Mouse (Mus musculus) stomach, embryonic 15.5 days (tissue): ENCODE data around the gene Slc24a5. TPM values are rescaled to one million over a fixed set of nuclear protein-coding genes. Genes with fewer than 3 reads are reported as not detected.
"Not testable (repeated sequence)": the region's sequence is repeated elsewhere in the genome, so short reads cannot be mapped to it uniquely, and the experiment has no call there.

Source experiments
- ATAC-seq: fragments of 200-750 bp; cut with Nextera tagmentation; 2 replicates; pipeline ENCODE4 v1.8.0; 2017; ENCODE audit warnings: low read depth, moderate number of reproducible peaks, moderate TSS enrichment; ENCODE audit not compliant: insufficient read depth, low FRiP score
- H3K27ac ChIP-seq: fragments of 300-500 bp; sonication (generic); 2 replicates; pipeline ENCODE4 v1.5.1; 2015; ENCODE audit warnings: mild to moderate bottlenecking, inconsistent platforms
- H3K27me3 ChIP-seq: fragments of 300-500 bp; sonication (generic); replicated peaks from 2 replicates; pipeline ENCODE4 v1.6.1; 2015; ENCODE audit warnings: inconsistent platforms
- H3K36me3 ChIP-seq: fragments of 300-500 bp; sonication (generic); 2 replicates; pipeline ENCODE4 v1.6.1; 2015; ENCODE audit warnings: inconsistent platforms
- H3K4me1 ChIP-seq: fragments of 300-500 bp; sonication (generic); 2 replicates; pipeline ENCODE4 v1.6.1; 2015; ENCODE audit warnings: inconsistent platforms
- H3K4me2 ChIP-seq: fragments of 300-500 bp; sonication (generic); 2 replicates; pipeline ENCODE4 v1.6.1; 2015; ENCODE audit warnings: mild to moderate bottlenecking, inconsistent platforms
- H3K4me3 ChIP-seq: fragments of 300-500 bp; sonication (generic); replicated peaks from 2 replicates; pipeline ENCODE4 v1.5.1; 2015; ENCODE audit warnings: inconsistent platforms
- H3K9ac ChIP-seq: fragments of 300-500 bp; sonication (generic); 2 replicates; pipeline ENCODE4 v1.6.1; 2015; ENCODE audit warnings: inconsistent platforms
- H3K9me3 ChIP-seq: fragments of 300-500 bp; sonication (generic); 2 replicates; pipeline ENCODE4 v1.6.1; 2016; ENCODE audit warnings: inconsistent platforms
- WGBS: fragments of 180-500 bp; shearing (Covaris S2); methylation state at CpG from one replicate; pipeline ENCODE4 v1.1.7; 2015; 5-methylcytosine and 5-hydroxymethylcytosine counted together
- polyA plus RNA-seq: library from polyadenylated mRNA; unstranded; fragments of >200 nt; fragmentation: Nextera tagmentation; extraction: Ambion mirVana; gene quantifications from 2 replicates; pipeline ENCODE4 v1.2.1, GENCODE M21; 2015

Gene Slc24a5
- polyA plus RNA-seq, 1 experiment from 2014 or later, result 2.9 TPM

DNA sequence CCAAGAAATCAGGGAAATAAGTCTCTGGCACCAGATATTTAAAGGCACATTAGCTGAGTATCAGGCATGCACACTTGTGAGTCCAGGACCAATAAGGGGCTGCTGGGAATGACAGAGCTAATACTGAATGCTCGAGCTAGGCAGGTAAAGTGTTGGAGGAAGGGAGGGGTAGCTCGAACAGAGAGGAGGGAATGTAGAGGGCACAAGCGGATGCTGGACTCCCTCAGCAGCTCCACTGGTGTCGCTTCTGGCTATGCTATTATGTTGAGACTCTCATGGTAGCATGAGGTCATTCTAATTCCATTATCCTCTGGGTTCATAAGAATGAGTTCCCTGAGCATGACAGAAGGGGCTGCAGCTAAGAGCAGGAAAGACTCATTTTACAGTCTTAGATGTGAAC lies 5.0 kb upstream of the Slc24a5 start:
- no peak overlapping the region for H3K4me3 ChIP-seq
- ATAC-seq, result no peak
- no peak overlapping the region for H3K9ac ChIP-seq
- H3K4me2 ChIP-seq, result no peak overlapping the region
- no peaks in the 10 kb centered on the region for H3K36me3 ChIP-seq
- no peaks in the 10 kb centered on the region for H3K27me3 ChIP-seq
- H3K4me1 ChIP-seq, result no peaks in the 10 kb centered on the region
- no peaks in the 10 kb centered on the region for H3K9me3 ChIP-seq
- no peak overlapping the region for H3K27ac ChIP-seq
- 66% methylated on average over 4 of the region's 4 CpGs for WGBS

DNA sequence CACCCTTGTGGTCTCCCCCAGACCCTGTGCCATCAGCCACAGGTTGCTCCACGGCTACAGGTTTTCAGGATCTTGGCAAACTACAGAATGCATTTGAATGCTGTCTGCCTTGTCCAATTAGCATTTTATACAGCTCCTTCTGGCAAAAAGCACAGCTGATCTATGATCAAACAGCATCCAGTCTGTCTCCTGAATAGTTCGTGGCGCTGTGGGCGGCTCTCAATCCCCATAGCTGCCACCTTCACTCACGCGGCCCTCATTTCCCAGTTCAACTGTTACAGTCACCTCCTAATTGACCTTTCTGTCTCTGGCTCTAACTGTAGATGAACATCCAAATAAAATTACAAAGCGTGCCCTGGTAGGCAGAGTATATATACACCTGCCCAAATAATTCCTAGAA lies 551 bp upstream of the Slc24a5 start:
- H3K4me3 ChIP-seq, result no peak overlapping the region
- no peaks in the 10 kb centered on the region for H3K4me1 ChIP-seq
- no peak overlapping the region for H3K4me2 ChIP-seq
- no peak overlapping the region for H3K27ac ChIP-seq
- ATAC-seq, result no peak
- no peaks in the 10 kb centered on the region for H3K27me3 ChIP-seq
- no peaks in the 10 kb centered on the region for H3K9me3 ChIP-seq
- WGBS, result 87% methylated on average over 7 of the region's 7 CpGs
- H3K9ac ChIP-seq, result no peak overlapping the region
- H3K36me3 ChIP-seq, result no peaks in the 10 kb centered on the region

DNA sequence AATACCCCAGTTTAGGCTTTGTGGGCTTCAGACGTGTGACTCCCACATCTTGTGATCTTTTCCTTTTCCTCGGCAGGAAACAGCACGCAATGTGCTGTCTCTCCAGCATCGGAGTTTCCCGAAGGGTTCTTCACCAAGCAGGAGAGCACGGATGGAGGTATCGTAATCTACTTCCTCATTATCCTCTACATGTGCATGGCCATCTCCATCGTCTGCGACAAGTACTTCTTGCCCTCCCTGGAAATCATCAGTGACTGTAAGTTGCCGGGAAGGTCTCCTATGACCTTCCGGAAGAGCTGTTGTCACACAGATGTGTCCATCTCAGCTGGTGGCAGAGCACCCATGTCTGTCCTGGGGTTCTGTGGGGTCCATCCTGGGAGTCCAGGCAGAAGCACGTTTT lies 772 bp downstream of the Slc24a5 start:
- H3K27me3 ChIP-seq, result no peaks in the 10 kb centered on the region
- H3K4me1 ChIP-seq, result no peaks in the 10 kb centered on the region
- H3K27ac ChIP-seq, result no peak overlapping the region
- no peak overlapping the region for H3K9ac ChIP-seq
- no peak for ATAC-seq
- H3K9me3 ChIP-seq, result no peaks in the 10 kb centered on the region
- H3K4me3 ChIP-seq, result no peak overlapping the region
- WGBS, result 85% methylated on average over 12 of the region's 12 CpGs
- no peak overlapping the region for H3K4me2 ChIP-seq
- no peaks in the 10 kb centered on the region for H3K36me3 ChIP-seq

DNA sequence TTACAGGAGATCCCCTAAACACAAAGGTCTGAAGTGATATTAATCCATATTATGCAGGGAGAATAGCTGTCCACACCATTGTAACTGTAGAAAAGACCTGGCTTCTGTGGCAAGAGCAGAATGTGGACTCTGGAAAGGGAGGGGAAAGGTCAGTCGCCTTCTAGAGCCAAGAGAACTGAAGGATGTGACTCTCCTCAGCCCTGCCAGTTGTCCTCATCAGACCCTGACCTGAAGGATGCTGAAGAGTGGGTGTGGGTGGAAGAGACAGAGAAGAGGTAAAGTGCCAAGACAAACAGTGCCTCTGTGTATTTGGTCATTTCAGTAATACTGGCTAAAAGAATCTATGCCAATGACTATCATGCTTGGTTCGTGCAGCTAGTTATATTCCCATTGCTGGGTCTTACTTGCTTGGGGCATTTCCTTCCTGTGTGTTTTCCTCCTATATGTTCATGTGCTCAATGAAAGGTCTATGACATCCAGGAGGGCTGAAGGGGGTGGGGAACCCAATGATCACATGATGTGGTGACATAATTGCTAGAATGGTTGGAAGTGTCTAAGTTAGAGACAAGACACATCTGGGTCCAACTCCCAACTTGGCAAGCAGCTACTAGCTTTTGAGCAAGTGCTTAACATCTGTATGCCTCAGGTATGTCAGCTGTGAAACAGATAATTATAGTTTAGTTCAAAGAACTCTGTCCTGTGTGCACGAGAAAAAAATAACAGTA lies 5.3 kb downstream of the Slc24a5 start:
- H3K27me3 ChIP-seq, result no peaks in the 10 kb centered on the region
- no peak for ATAC-seq

DNA sequence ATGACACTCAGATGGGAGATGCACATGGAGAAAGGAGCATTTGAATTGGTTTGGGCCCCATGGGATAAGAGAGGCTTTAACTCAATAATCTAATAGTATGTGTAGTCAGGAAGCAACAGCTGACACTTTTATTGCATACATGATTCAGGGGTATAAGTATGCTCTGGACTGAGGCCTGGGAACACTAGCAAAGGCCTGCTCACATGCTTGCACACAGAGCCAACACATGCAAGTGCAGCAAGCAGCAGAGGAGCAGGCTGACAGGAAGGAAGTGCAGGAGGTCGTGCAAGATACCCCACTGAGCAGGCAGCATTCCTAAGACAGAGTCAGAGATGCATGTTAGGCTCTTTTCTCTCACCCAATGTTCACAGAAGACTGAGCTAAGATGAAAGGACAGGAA lies 16.0 kb downstream of the Slc24a5 start:
- ATAC-seq, result no peak
- WGBS, result 38% methylated on average over 1 of the region's 1 CpGs

More for the DNA sequence above, 5.3 kb downstream of the Slc24a5 start:
- no peak overlapping the region for H3K4me3 ChIP-seq
- 72% methylated on average over 3 of the region's 3 CpGs for WGBS
- no peak overlapping the region for H3K9ac ChIP-seq
- no peak overlapping the region for H3K27ac ChIP-seq
- H3K4me1 ChIP-seq, result no peaks in the 10 kb centered on the region
- H3K36me3 ChIP-seq, result no peaks in the 10 kb centered on the region
- no peak overlapping the region for H3K4me2 ChIP-seq
- no peaks in the 10 kb centered on the region for H3K9me3 ChIP-seq

DNA sequence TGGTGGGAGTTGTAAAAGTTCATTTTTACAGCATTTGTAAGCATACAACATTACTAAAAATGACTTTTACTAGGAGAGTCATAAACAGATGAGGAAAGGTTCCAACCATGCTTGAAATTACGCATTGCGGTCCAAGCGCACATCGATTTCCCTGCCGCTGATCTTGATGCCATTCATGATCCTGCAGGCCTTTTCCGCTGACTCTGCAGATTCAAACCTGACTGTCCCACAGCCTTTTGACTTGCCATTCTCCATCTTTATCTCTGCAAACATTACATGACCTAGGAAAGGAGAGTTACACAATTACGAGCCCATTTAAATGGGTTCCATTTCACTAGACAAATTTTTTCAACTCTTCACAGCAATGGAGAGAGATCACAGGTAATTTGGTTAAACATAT lies 20.8 kb downstream of the Slc24a5 start:
- H3K36me3 ChIP-seq, result 0 out of 2 replicates have a peak, but pooled peaks cover 3% of the 10 kb centered on the region
- no peak overlapping the region for H3K4me3 ChIP-seq
- no peak overlapping the region for H3K27ac ChIP-seq
- no peaks in the 10 kb centered on the region for H3K9me3 ChIP-seq
- no peak overlapping the region for H3K4me2 ChIP-seq
- H3K27me3 ChIP-seq, result no peaks in the 10 kb centered on the region
- no peaks in the 10 kb centered on the region for H3K4me1 ChIP-seq
- 96% methylated on average over 7 of the region's 7 CpGs for WGBS
- ATAC-seq, result no peak
- no peak overlapping the region for H3K9ac ChIP-seq

More for the DNA sequence above, 16.0 kb downstream of the Slc24a5 start:
- Histone ChIP-seq H3K4me3 (no peak overlapping the region), H3K9ac (no peak overlapping the region), H3K4me2 (no peak overlapping the region), H3K36me3 (no peaks in the 10 kb centered on the region), H3K4me1 (no peaks in the 10 kb centered on the region), H3K27me3 (no peaks in the 10 kb centered on the region), H3K9me3 (no peaks in the 10 kb centered on the region), H3K27ac (no peak overlapping the region)

DNA sequence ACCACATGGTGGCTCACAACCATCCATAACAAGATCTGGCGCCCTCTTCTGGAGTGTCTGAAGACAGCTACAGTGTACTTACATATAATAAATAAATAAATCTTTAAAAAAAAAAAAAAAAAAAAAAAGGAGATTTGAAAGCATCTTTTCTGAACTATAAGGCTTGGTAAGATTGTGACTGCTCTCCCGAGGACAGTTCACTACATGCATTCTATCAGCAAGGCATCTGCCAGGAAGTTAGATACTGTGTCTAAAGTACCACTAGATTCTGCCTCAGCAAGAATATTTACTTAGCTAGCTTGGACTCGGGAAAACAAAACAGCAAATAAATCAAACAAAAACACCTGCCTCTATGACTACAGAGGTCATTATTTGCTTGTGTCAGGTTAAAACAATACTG lies 24.2 kb downstream of the Slc24a5 start:
- H3K9ac ChIP-seq, H3K27me3 ChIP-seq, H3K27ac ChIP-seq, ATAC-seq, H3K4me1 ChIP-seq, H3K9me3 ChIP-seq, H3K4me3 ChIP-seq, H3K4me2 ChIP-seq: not testable (repeated sequence)
- 67% methylated on average over 3 of the region's 3 CpGs for WGBS
- H3K36me3 ChIP-seq, result peaks cover 15% of the 10 kb centered on the region; the same call in 1 of the 2 replicates

DNA sequence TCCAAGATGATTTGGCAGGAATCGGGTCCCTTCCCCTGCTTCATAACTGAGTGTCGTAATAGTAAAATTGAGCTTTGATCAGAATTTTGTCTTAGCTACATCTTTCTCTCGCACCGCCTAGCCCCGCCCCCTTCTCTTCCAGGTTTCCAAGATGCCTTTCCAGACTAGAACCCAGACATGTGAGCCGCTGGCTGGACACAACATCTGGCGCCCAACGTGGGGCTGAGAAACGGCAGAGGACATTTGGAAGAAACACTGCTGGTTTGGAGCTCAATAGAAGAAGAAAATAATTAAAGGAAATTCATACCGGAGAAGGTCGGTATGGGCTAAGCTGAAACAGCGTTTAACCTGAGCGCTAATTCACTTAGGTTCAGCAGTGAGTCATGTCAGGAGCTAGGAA lies 36.6 kb downstream of the Slc24a5 start:
- 96% methylated on average over 13 of the region's 13 CpGs for WGBS
- peaks cover 28% of the 10 kb centered on the region for H3K36me3 ChIP-seq
- H3K9ac ChIP-seq, H3K4me1 ChIP-seq, H3K4me3 ChIP-seq, H3K27ac ChIP-seq, H3K9me3 ChIP-seq, H3K27me3 ChIP-seq, H3K4me2 ChIP-seq, ATAC-seq: not testable (repeated sequence)

DNA sequence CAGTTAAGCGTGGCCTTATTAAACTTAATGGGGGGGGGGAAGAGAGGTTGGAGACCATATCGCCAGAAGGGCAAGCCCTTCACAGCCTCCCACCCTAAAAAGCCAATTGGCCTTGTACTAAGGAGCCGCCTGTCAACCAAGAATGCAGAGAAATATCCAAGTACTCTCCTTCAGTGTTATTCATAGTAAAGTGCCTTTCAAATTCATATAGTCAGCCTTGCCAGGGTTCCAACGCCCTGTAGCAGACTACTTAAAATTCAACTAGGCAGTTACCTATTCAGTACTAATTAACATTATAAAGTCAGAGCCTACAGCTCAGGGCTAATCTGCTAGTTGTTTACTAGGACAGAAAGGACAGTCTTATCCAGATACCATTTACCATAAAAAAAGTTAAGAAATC lies 38.6 kb downstream of the Slc24a5 start:
- not testable (repeated sequence) for H3K9ac ChIP-seq, H3K27ac ChIP-seq, H3K27me3 ChIP-seq, H3K4me1 ChIP-seq, H3K4me2 ChIP-seq, H3K9me3 ChIP-seq, ATAC-seq, H3K4me3 ChIP-seq
- 96% methylated on average over 4 of the region's 4 CpGs for WGBS
- peaks cover 25% of the 10 kb centered on the region for H3K36me3 ChIP-seq

DNA sequence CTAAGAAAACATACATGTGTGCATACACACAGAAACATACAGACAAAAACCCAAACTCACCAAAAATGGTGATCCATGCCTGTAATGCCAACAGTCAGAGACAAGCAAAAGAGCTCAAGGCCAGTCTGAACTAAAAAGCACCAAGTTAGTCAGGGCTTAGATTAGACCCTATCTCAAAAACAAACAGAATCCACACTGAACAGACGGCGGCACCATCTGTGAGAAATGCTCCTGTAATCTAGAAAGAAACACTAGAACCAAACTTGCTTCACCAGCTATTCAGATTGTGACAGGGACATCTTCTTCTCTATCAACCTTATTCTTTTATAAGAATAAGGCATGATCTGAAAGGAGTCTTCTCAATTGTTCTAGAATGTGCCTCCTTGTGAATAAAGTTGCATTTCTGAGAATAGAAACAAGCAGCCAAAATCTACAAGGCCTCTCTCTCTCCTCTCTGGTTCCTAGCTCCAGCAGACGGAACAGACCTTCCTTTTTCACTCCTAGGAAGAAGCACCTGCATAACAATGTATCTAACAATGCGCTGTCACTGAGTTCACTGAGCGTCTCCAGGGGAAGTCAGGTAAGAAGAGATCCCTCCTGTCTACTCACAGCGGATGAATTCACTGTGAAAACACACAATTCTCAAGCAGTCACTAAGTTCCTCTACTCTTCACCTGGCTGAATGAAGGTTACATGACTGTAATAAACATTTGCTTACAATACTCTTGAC lies 51.6 kb downstream of the Slc24a5 start:
- Histone ChIP-seq H3K27me3 (no peaks in the 10 kb centered on the region), H3K4me2 (no peak overlapping the region)
- 77% methylated on average over 6 of the region's 6 CpGs for WGBS

DNA sequence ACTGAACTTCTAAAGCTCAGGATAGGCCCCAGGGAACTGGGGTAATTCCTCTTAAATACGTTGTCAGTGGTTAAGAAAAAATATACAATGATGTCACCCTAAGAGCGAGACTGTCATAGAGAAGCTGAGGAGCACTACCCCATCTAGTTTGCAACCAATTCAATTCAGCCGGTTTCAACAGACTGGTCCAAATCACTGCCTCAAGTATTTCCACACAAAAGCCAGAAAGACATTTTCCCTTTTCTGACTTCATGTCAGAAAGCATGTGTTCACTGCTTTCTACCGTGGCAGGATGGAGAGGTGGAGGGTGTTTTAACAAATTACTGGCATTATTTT lies 54.3 kb downstream of the Slc24a5 start:
- peak overlapping the region; percentile 74 for H3K4me3 ChIP-seq
- peak overlapping the region; percentile 69 for H3K4me2 ChIP-seq
- whole genome bisulfite sequencing, result 7% methylated on average over 4 of the region's 4 CpGs
- 0 out of 2 replicates have a peak, but pooled peaks cover 7% of the 10 kb centered on the region for H3K4me1 ChIP-seq
- no peaks in the 10 kb centered on the region for H3K9me3 ChIP-seq
- H3K9ac ChIP-seq, result peak overlapping the region; percentile 83; the same call in 1 of the 2 replicates
- ATAC-seq, result no peak
- H3K27ac ChIP-seq, result peak overlapping the region; percentile 88; the same call in 1 of the 2 replicates
- no peaks in the 10 kb centered on the region for H3K27me3 ChIP-seq
- no peaks in the 10 kb centered on the region for H3K36me3 ChIP-seq

More for the DNA sequence above, 51.6 kb downstream of the Slc24a5 start:
- H3K4me3 ChIP-seq, result no peak overlapping the region
- H3K4me1 ChIP-seq, result 0 out of 2 replicates have a peak, but pooled peaks cover 7% of the 10 kb centered on the region
- no peak overlapping the region for H3K27ac ChIP-seq
- H3K36me3 ChIP-seq, result no peaks in the 10 kb centered on the region
- no peak for ATAC-seq
- H3K9ac ChIP-seq, result no peak overlapping the region
- no peaks in the 10 kb centered on the region for H3K9me3 ChIP-seq
